Mouse (Mus musculus) hindbrain, embryonic 14.5 days (tissue): ENCODE data around the gene Tmtc1. TPM values are rescaled to one million over a fixed set of nuclear protein-coding genes. Genes with fewer than 3 reads are reported as not detected.

ENCODE experiments used
- ATAC-seq: fragments of 200-750 bp; cut with Nextera tagmentation; 2 replicates; pipeline ENCODE4 v1.8.0; 2017; ENCODE audit warnings: moderate number of reproducible peaks, mild to moderate bottlenecking, moderate TSS enrichment, moderate library complexity; ENCODE audit not compliant: low FRiP score
- DNase-seq: peaks from one replicate; pipeline ENCODE4 v3.0.0-alpha.2; 2015; ENCODE audit warnings: low spot score
- H3K27ac ChIP-seq: fragments of 300-500 bp; sonication (generic); 2 replicates; pipeline ENCODE4 v1.5.1; 2014; ENCODE audit warnings: mild to moderate bottlenecking, moderate library complexity
- H3K27me3 ChIP-seq: fragments of 300-500 bp; sonication (generic); 2 replicates; pipeline ENCODE4 v1.6.1; 2014; ENCODE audit warnings: mild to moderate bottlenecking, low read length, mixed read lengths; ENCODE audit not compliant: control insufficient read depth, insufficient read depth
- H3K36me3 ChIP-seq: fragments of 300-500 bp; sonication (generic); replicated peaks from 2 replicates; pipeline ENCODE4 v1.6.1; 2014; ENCODE audit not compliant: control insufficient read depth, insufficient read depth
- H3K4me1 ChIP-seq: fragments of 300-500 bp; sonication (generic); replicated peaks from 2 replicates; pipeline ENCODE4 v1.6.1; 2014; ENCODE audit warnings: antibody characterized with exemption, low read length, mixed read lengths; ENCODE audit not compliant: control insufficient read depth, insufficient read depth
- H3K4me2 ChIP-seq: fragments of 300-500 bp; sonication (generic); replicated peaks from 2 replicates; pipeline ENCODE4 v1.6.1; 2014; ENCODE audit warnings: mild to moderate bottlenecking, moderate library complexity
- H3K4me3 ChIP-seq: fragments of 300-500 bp; sonication (generic); replicated peaks from 2 replicates; pipeline ENCODE4 v1.5.1; 2014; ENCODE audit warnings: mild to moderate bottlenecking, low read length
- H3K9ac ChIP-seq: fragments of 300-500 bp; sonication (generic); 2 replicates; pipeline ENCODE4 v1.6.1; 2014
- H3K9me3 ChIP-seq: fragments of 300-500 bp; sonication (generic); 2 replicates; pipeline ENCODE4 v1.6.1; 2016; ENCODE audit warnings: low read length; ENCODE audit not compliant: control insufficient read depth
- WGBS: fragments of 180-500 bp; shearing (Covaris S2); extraction: QIAGEN DNeasy Blood & Tissue Kit; methylation state at CpG from one replicate; pipeline ENCODE4 v1.1.7; 2014; 5-methylcytosine and 5-hydroxymethylcytosine counted together
- polyA plus RNA-seq: library from polyadenylated mRNA; unstranded; fragments of >200 nt; fragmentation: Nextera tagmentation; extraction: Ambion mirVana; gene quantifications from 2 replicates; pipeline ENCODE4 v1.2.1, GENCODE M21; 2014

Gene Tmtc1
- polyA plus RNA-seq, 1 experiment from 2014 or later = 5.3 TPM

GRCm38 (mm10) chr6:148255395-148256053, 188.7 kb downstream of the Tmtc1 start:
- no peak overlapping the region for H3K4me3 ChIP-seq
- H3K27me3 ChIP-seq = no peaks in the 10 kb centered on the region
- H3K9ac ChIP-seq = no peak overlapping the region
- H3K27ac ChIP-seq = no peak overlapping the region
- ATAC-seq = no peak
- no peak overlapping the region for H3K4me2 ChIP-seq
- WGBS = 67% methylated on average over 1 of the region's 1 CpGs
- H3K36me3 ChIP-seq = no peaks in the 10 kb centered on the region
- peaks cover 9% of the 10 kb centered on the region for H3K4me1 ChIP-seq
- H3K9me3 ChIP-seq = no peaks in the 10 kb centered on the region
- DNase-seq = no peak

DNA sequence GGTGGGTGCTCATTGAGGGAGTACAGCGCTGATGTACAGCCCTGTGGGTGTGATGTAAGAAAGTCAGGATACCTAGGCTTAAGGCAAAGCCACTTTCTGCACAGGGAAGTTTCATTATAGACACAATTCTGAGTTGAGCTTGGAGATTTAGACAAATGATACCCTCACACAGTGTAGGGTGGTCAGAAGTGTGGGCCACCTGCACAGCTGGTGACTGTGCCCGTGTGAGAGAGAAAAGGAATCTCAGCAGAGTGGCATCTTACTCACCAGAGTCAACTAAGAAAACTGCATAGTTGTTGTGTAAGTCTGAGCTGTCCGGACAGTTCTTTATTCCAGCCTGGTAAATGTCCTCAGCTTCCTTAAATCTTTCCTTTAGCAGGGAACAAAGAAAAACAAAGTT, 195.0 kb downstream of the Tmtc1 start:
- ATAC-seq = no peak
- 81% methylated on average over 3 of the region's 3 CpGs for WGBS

GRCm38 (mm10) chr6:148248625-148249024, 195.6 kb downstream of the Tmtc1 start:
- Histone ChIP-seq H3K27ac (no peak overlapping the region), H3K9me3 (no peaks in the 10 kb centered on the region), H3K27me3 (no peaks in the 10 kb centered on the region), H3K4me2 (no peak overlapping the region), H3K4me3 (no peak overlapping the region), H3K4me1 (peaks cover 9% of the 10 kb centered on the region), H3K36me3 (peaks cover 20% of the 10 kb centered on the region; the same call in 1 of the 2 replicates), H3K9ac (no peak overlapping the region)
- peak; percentile 88 for DNase-seq
- WGBS = 44% methylated on average over 2 of the region's 2 CpGs
- no peak; the same call in 1 of the 2 replicates for ATAC-seq

More for the DNA sequence above, 195.0 kb downstream of the Tmtc1 start:
- Histone ChIP-seq H3K4me1 (peaks cover 9% of the 10 kb centered on the region), H3K9me3 (no peaks in the 10 kb centered on the region), H3K36me3 (peaks cover 20% of the 10 kb centered on the region; the same call in 1 of the 2 replicates), H3K4me2 (no peak overlapping the region), H3K4me3 (no peak overlapping the region), H3K27ac (no peak overlapping the region), H3K9ac (no peak overlapping the region), H3K27me3 (no peaks in the 10 kb centered on the region)
- no peak for DNase-seq

- 88% methylated on average over 7 of the region's 7 CpGs for WGBS
These were observed 197.6 kb downstream of the Tmtc1 start for GRCm38 (mm10) chr6:148246544-148246943.

GRCm38 (mm10) chr6:148244836-148245235, 199.4 kb downstream of the Tmtc1 start:
- ATAC-seq (no peak), DNase-seq (no peak)
- H3K4me1 ChIP-seq = no peaks in the 10 kb centered on the region
- WGBS = 92% methylated on average over 1 of the region's 1 CpGs
- no peak overlapping the region for H3K4me2 ChIP-seq
- H3K9me3 ChIP-seq = no peaks in the 10 kb centered on the region
- no peak overlapping the region for H3K9ac ChIP-seq
- no peaks in the 10 kb centered on the region for H3K27me3 ChIP-seq
- no peak overlapping the region for H3K4me3 ChIP-seq
- H3K36me3 ChIP-seq = peaks cover 20% of the 10 kb centered on the region; the same call in 1 of the 2 replicates
- H3K27ac ChIP-seq = no peak overlapping the region

More at GRCm38 (mm10) chr6:148246544-148246943, 197.6 kb downstream of the Tmtc1 start:
- ATAC-seq (no peak), DNase-seq (no peak)
- no peak overlapping the region for H3K27ac ChIP-seq
- no peaks in the 10 kb centered on the region for H3K4me1 ChIP-seq
- H3K4me2 ChIP-seq = no peak overlapping the region
- no peaks in the 10 kb centered on the region for H3K27me3 ChIP-seq
- peaks cover 20% of the 10 kb centered on the region; the same call in 1 of the 2 replicates for H3K36me3 ChIP-seq
- no peaks in the 10 kb centered on the region for H3K9me3 ChIP-seq
- no peak overlapping the region for H3K9ac ChIP-seq
- no peak overlapping the region for H3K4me3 ChIP-seq

DNA sequence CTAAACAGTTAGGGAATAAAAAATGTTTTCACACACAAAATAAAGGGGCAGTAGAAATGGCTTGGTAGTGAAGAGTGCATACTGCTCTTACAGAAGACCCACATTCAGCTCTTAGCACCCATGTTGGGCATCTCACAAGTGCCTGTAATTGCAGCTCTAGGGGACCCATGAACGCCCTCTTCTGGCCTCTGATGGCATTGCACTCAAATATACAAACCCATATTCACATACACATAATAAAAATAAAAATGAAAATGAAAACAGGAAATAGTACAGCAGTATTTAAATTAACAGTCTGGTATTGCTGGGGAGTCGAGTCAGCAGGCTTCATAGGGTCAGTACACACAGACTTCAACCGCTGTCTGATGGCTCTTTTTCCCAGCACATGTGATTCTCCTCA, 201.9 kb downstream of the Tmtc1 start:
- Histone ChIP-seq H3K4me3 (no peak overlapping the region), H3K27ac (no peak overlapping the region), H3K36me3 (peaks cover 20% of the 10 kb centered on the region; the same call in 1 of the 2 replicates), H3K9me3 (no peaks in the 10 kb centered on the region), H3K27me3 (no peaks in the 10 kb centered on the region), H3K4me2 (no peak overlapping the region), H3K9ac (no peak overlapping the region), H3K4me1 (no peaks in the 10 kb centered on the region)
- DNase-seq = no peak
- ATAC-seq = no peak
- 68% methylated on average over 3 of the region's 3 CpGs for WGBS

DNA sequence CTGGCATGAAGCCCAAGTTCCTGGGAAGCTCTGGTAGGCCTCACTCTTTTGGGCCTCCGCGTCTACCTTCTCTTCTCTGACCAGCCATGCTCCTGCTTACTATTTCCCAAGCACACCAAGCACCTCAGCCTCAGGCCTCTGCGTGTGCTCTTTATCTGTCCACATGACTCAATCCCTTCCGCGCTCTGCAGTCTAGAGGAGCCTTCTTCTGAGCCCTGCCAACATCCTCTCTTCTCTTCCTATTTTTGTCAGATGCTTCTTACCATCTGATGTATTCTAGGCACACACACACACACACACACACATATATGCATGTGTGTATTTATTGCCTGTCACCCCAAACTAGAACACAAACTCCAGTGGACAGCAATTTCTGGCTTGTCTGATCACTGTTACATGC, 202.5 kb downstream of the Tmtc1 start:
- ATAC-seq (no peak), DNase-seq (no peak)
- Histone ChIP-seq H3K9me3 (no peaks in the 10 kb centered on the region), H3K27me3 (no peaks in the 10 kb centered on the region), H3K36me3 (peaks cover 18% of the 10 kb centered on the region; the same call in 1 of the 2 replicates), H3K4me2 (no peak overlapping the region), H3K4me3 (no peak overlapping the region), H3K9ac (no peak overlapping the region), H3K4me1 (no peaks in the 10 kb centered on the region), H3K27ac (no peak overlapping the region)
- WGBS = 93% methylated on average over 5 of the region's 5 CpGs

DNA sequence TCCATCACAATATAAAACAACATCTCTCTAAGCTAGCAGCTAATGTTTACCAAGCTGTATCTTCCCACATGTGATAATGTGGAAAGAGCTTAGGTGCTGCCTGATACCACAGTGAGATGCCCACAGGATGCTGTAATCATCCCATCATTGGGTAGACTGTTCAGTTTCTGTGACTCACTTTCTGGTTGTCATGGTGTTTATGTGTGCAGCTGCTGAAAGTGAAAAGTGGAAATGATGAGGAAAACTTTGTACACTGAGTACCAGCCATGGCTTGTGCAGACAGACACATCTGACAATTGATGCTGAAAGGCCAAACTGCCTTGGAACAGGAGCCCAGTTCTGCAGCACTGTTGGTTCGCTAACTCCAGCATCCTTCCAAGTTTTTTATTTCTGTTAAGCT, 204.9 kb downstream of the Tmtc1 start:
- WGBS = 87% methylated on average over 1 of the region's 1 CpGs
- Histone ChIP-seq H3K4me2 (no peak overlapping the region), H3K4me3 (no peak overlapping the region), H3K36me3 (no peaks in the 10 kb centered on the region), H3K27ac (no peak overlapping the region), H3K9ac (no peak overlapping the region), H3K4me1 (no peaks in the 10 kb centered on the region), H3K27me3 (no peaks in the 10 kb centered on the region), H3K9me3 (no peaks in the 10 kb centered on the region)
- no peak for ATAC-seq
- DNase-seq = no peak

GRCm38 (mm10) chr6:148237453-148237852, 206.7 kb downstream of the Tmtc1 start:
- Histone ChIP-seq H3K4me2 (no peak overlapping the region), H3K9ac (no peak overlapping the region)

More at GRCm38 (mm10) chr6:148237453-148237852, 206.7 kb downstream of the Tmtc1 start:
- Histone ChIP-seq H3K27ac (no peak overlapping the region), H3K4me3 (no peak overlapping the region), H3K36me3 (no peaks in the 10 kb centered on the region), H3K27me3 (no peaks in the 10 kb centered on the region), H3K4me1 (no peaks in the 10 kb centered on the region), H3K9me3 (no peaks in the 10 kb centered on the region)
- 61% methylated on average over 5 of the region's 5 CpGs for WGBS
- ATAC-seq (no peak), DNase-seq (no peak)
